Mouse (Mus musculus) left cerebral cortex, postnatal 10 days (tissue): Measurements from ENCODE around the gene Hoxb5. TPM values are rescaled to one million over a fixed set of nuclear protein-coding genes. Genes with fewer than 3 reads are reported as not detected.

Source experiments
- DNase-seq, 2 experiments: peaks; one replicate each; pipeline ENCODE4 v3.0.0; 2021 to 2022; ENCODE audit warnings: low spot score in 2 of 2, mixed read lengths in 1 of 2; ENCODE audit errors: extremely low spot score in 1 of 2
- intact Hi-C: fragments of 180-260 bp; cut with DNase I; formaldehyde crosslinking; loops from one replicate; pipeline ENCODE4 v1.15.1; 2025
- total RNA-seq, 2 experiments: library from RNA; stranded (reverse); gene quantifications; 2 replicates each; pipeline ENCODE4 v1.2.3; 2021

Gene Hoxb5
- total RNA-seq, 2 experiments from 2014 or later: not detected

- intact Hi-C loops: no loop called here
- DNase-seq: no peak
Observed at GRCm38 (mm10) chr11:96324125-96324524, 21.0 kb downstream of the Hoxb5 start.

GRCm38 (mm10) chr11:96324965-96325364 is 21.8 kb downstream of the Hoxb5 start:
- DNase-seq: no peak
- intact Hi-C loops: no loop called here

- intact Hi-C loops: no loop called here
- no peak for DNase-seq
Observed at GRCm38 (mm10) chr11:96325747-96326212, 22.6 kb downstream of the Hoxb5 start.

- no peak for DNase-seq
- intact Hi-C loops: no loop called here
Observed at GRCm38 (mm10) chr11:96326705-96327104, 23.6 kb downstream of the Hoxb5 start.

GRCm38 (mm10) chr11:96327122-96327521 is 24.0 kb downstream of the Hoxb5 start:
- intact Hi-C loops: no loop called here
- no peak for DNase-seq

GRCm38 (mm10) chr11:96327750-96328149 is 24.6 kb downstream of the Hoxb5 start:
- no peak for DNase-seq
- intact Hi-C loops: no loop called here

- intact Hi-C loops: no loop called here
- DNase-seq: no peak
Observed at GRCm38 (mm10) chr11:96328605-96329004, 25.5 kb downstream of the Hoxb5 start.

GRCm38 (mm10) chr11:96332105-96332504 is 29.0 kb downstream of the Hoxb5 start:
- intact Hi-C loops: no loop called here
- no peak for DNase-seq

- intact Hi-C loops: no loop called here
Observed at GRCm38 (mm10) chr11:96332618-96333032, 29.5 kb downstream of the Hoxb5 start.

GRCm38 (mm10) chr11:96333241-96334001 is 30.3 kb downstream of the Hoxb5 start:
- DNase-seq: no peak
- intact Hi-C loops: no loop called here

More at GRCm38 (mm10) chr11:96332618-96333032, 29.5 kb downstream of the Hoxb5 start:
- no peak for DNase-seq

GRCm38 (mm10) chr11:96334002-96334364 is 30.8 kb downstream of the Hoxb5 start:
- DNase-seq: no peak
- intact Hi-C loops: no loop called here

- intact Hi-C loops: no loop called here
- DNase-seq: no peak
Observed at GRCm38 (mm10) chr11:96334998-96335397, 31.9 kb downstream of the Hoxb5 start.

- DNase-seq: no peak
- intact Hi-C loops: no loop called here
Observed at GRCm38 (mm10) chr11:96336597-96336996, 33.5 kb downstream of the Hoxb5 start.

- DNase-seq: no peak
- intact Hi-C loops: no loop called here
Observed at GRCm38 (mm10) chr11:96337026-96337425, 33.9 kb downstream of the Hoxb5 start.

GRCm38 (mm10) chr11:96338957-96339855 is 36.1 kb downstream of the Hoxb5 start:
- DNase-seq: no peak
- intact Hi-C loops: no loop called here

GRCm38 (mm10) chr11:96340698-96341365 is 37.7 kb downstream of the Hoxb5 start:
- no peak for DNase-seq
- intact Hi-C loops: no loop called here

GRCm38 (mm10) chr11:96341701-96342575 is 38.8 kb downstream of the Hoxb5 start:
- intact Hi-C loops: no loop called here
- no peak for DNase-seq

GRCm38 (mm10) chr11:96342576-96342930 is 39.4 kb downstream of the Hoxb5 start:
- intact Hi-C loops: no loop called here
- no peak for DNase-seq
